Mouse (Mus musculus) spleen, postnatal 14 days (tissue): ENCODE results near the gene Zfp322a.
"Not testable (repeated sequence)": the region's sequence is repeated elsewhere in the genome, so short reads cannot be mapped to it uniquely, and the experiment has no call there.

ENCODE experiments used
- DNase-seq, 2 experiments: peaks; one replicate each; pipeline ENCODE4 v3.0.0; 2021 to 2022; ENCODE audit warnings: low spot score in 2 of 2

Gene Zfp322a

GRCm38 (mm10) chr13:23317305-23317889, 51.6 kb downstream of the Zfp322a start:
- DNase-seq = no peak

- DNase-seq = no peak
Measured at GRCm38 (mm10) chr13:23312909-23313669, 55.9 kb downstream of the Zfp322a start.

- DNase-seq = no peak
Measured at GRCm38 (mm10) chr13:23310036-23310435, 59.0 kb downstream of the Zfp322a start.

- no peak for DNase-seq
Measured at GRCm38 (mm10) chr13:23309495-23310011, 59.5 kb downstream of the Zfp322a start.

- not testable (repeated sequence) for DNase-seq
Measured at GRCm38 (mm10) chr13:23308639-23309307, 60.2 kb downstream of the Zfp322a start.

- no peak for DNase-seq
Measured at GRCm38 (mm10) chr13:23307069-23307814, 61.8 kb downstream of the Zfp322a start.

GRCm38 (mm10) chr13:23306707-23307068, 62.3 kb downstream of the Zfp322a start:
- no peak for DNase-seq
